Mouse (Mus musculus): Measurements from ENCODE around the gene Taok3.

Gene Taok3

DNA sequence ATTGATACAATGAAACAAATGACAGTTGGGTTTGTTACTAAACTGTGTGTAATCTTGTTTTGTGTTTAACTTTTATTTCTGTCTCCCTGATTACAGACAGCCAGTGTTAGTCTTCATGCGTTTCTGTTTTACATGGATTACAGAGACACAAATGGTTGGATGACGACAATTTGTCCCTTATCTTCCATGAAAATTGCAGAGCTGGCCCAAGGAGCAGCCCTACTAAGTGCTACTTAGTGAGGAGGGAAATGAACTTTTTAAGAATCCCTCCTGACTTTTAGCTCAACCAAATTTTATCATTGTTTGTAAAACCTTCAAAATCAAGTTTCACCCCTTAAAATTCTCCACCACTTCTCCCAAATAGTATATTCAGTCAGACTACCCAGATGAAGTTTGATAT lies 1.7 kb upstream of the Taok3 start:
- no peak for DNase-seq

DNA sequence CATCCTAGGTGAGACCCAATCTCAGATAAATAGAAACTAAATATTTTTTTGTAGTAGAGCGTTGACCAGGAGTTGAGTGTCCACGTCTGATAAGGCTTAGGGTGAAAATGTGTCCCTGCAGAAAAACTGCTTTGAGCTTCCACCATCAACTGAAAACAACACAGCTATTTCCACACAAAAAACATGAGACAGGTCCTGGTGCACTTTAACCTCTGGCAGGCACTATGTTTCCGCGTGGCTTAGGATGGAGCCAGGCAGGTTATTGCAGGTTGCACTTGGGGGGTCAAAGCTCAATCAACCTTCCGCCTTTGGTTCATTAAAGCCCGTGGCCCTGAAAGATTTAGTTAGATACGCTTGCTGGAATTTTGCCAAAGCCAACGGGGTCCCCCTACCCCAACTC lies 1.1 kb upstream of the Taok3 start:
- DNase-seq: peak; percentile 73

DNA sequence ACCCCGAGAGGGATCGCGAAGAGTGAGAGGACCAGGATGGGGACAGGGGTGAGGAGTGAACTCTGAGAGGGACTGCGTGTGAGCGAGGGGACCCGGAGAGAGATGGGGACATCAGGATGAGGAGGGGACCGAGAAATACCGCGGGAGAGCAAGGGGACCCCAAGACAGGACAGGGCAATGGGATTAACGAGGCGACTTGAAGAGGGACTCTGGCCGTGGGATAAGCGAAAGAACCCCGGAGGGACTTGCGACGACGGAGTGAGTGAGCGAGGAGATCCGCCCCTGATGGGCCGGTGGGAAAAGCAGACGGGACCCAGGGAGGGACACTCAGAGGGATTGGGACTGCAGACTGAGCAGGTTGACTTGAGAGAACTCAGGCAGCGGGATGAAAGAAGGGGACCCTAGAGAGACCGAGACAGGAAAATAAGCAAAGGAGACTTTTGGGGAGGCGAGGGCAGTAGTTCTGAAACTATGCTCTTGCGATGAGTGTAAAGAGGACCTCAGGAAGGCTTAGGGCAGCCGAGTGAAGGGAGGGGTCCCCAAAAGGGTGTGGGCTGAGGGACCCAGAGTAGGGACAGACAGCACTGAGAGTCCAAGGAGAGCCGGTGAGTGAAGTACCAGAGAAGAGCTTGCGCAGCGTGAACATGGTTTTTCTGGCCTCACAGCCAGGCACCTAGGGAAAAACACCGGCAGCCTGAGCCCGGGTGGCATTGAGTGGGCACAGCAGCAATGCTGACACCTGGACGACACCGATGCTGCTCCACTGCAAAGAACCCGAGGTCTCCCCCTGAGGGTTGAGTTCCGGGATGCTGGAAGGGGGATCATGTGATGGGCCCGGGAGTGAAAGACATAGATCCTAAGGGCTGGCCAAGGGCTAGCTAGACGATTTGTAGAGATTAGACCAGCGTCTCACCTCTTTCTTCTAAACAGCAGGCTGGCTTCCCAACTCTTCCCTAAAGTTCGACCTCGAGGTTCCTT lies 849 bp downstream of the Taok3 start:
- DNase-seq: no peak

DNA sequence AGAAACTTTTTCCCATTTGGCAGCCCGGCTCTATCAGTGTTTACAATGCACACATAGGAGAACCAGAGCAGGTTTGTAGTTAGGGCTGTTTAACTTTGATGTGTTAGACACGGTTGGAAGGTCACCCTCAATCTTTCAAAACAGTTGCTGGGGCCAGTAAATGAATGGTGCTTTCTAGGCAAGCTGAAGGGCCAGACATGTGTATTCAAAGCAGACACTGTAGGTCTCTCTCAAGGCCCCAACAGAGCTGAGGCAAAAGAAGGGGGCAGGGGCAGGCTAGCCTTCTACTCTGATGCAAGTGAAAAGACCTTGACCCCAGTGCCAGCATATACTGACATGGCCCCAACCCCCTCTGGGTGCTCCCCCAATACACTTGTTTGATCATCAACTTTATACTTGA lies 1.7 kb downstream of the Taok3 start:
- peak; percentile 29 for DNase-seq

DNA sequence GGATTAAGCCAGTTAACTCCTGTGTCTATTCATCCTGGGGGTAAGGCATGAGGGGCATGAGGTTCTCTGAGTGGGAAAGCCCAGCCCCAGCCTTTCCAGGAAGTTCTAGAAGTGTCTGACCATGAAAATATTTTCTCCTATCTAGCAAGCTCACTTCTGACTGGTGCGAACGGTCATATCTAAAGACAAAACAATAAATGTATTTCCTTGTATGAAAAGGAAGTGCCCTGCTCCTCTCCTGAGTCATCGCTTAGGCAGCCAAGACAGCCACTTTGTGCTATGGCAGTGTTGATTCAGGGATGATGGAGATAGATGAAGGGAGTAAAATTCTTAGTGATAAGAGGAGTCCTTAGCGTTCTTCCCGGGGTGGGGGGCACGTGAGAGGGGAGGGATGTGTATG lies 3.2 kb downstream of the Taok3 start:
- DNase-seq: no peak

DNA sequence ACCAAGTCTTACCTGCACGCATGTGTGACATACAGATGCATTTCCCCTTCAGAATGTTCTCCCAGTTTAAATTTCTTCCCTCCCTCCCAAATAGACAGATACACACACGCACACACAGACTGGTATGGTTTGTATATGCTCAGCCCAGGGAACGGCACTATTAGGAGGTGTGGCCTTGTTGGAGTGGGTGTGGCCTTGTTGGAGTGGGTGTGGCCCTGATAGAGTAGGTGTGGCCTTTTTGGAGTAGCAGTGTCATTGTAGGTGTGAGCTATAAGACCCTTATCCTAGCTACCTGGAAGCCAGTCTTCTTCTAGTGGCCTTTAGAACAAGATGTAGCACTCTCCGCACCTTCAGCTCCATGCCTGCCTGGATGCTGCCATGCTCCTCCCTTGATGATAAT lies 3.9 kb downstream of the Taok3 start:
- no peak for DNase-seq

DNA sequence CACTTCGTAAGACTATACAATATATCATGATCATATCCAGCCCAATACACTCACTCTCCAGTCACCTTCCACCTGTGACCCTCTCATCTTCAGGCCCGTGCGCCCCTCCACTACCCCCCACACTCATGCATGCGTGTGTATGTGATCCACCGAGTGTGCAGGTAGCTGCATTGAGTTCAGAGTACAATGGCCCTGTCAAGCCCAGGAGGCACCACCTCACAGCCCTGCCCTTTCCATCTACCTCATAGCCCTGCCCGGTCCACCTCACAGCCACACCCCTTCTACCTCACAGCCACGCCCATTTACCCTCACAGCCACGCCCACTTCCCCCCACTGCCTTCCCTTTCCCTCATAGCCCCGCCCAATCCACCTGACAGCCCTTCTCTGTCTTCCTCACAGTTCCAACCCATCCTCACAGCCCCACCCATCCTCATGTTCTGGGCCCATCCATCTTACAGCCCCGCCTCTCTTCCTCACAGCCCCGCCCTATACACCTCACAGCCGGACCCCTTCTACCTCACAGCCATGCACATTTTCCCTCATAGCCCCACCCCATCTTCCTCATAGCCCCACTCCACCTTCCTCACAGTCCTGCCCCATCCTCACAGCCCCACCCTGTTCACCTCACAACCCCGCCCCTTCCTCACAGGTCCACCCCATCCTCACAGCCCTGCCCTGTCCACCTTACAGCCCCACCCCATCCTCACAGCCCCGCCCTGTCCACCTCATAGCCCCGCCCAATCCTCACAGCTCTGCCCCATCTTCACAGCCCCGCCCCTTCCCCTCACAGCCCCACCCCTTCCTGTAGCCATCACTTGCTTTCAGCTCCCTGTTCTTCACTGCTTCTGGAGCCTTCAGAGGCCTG lies 5.8 kb downstream of the Taok3 start:
- DNase-seq: no peak

DNA sequence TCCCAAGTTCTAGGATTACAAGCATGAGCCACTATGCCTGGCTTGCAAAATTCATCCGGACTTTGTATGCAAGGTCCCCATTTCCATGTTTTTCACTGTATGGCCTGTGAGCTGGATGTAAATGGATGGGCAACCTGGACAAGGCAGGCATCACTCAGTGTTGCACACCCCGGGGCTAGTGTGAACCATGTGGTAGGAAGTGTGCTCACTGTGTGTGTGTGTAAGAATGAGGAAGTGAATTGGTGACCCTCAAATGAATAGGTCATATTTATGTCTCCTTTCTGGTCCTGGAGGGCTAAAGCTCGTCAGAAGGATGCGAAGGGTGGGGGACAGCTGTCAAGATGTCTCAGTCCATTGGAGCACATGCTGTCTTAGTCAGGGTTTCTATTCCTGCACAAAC lies 7.1 kb downstream of the Taok3 start:
- no peak for DNase-seq

DNA sequence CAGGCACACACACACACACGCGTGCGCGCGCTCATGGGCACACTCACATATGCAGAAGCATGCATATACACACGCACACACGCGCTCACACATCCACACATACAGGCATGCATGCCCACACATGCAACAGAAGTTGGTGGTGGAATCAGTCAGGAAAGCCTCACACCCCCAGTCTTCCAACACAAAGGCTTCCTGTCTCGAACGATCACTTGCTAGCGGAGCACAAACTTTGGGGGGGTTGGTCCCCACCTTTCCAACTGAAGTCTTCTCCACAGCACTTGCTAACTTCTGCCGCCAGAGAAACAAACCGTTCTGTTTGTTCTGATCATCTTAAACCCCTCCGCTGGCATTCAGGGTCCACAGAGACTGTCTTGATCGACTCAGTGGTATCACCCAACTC lies 10.8 kb downstream of the Taok3 start:
- no peak for DNase-seq

DNA sequence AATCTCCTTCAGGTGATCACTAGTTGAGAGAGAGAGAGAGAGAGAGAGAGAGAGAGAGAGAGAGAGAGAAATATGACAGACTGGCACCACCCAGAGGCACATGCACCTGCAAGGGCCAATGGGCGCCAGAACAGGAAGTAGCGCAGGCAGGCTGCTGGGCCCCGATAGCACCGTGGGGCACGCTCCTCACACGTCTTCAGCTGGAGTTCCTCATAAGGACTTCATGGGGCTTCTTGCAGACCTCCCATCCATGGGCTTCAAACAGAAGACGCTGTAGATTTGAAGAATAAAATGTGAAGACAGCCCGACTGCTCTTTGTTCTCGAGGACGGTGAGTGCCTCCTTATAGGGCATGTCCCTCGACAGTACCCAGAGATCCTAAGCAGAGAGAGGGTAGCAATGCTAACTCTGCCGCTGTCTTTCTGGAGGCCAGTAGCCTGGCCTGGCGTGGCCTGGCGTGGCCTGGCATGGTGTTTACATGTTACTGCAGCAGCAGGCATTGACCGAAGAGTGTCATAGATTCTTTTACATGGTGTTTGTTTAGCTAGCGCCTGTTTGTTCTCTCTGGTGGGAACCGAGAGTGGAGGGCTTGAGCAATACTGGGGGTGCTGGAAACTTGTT lies 13.6 kb downstream of the Taok3 start:
- no peak for DNase-seq

DNA sequence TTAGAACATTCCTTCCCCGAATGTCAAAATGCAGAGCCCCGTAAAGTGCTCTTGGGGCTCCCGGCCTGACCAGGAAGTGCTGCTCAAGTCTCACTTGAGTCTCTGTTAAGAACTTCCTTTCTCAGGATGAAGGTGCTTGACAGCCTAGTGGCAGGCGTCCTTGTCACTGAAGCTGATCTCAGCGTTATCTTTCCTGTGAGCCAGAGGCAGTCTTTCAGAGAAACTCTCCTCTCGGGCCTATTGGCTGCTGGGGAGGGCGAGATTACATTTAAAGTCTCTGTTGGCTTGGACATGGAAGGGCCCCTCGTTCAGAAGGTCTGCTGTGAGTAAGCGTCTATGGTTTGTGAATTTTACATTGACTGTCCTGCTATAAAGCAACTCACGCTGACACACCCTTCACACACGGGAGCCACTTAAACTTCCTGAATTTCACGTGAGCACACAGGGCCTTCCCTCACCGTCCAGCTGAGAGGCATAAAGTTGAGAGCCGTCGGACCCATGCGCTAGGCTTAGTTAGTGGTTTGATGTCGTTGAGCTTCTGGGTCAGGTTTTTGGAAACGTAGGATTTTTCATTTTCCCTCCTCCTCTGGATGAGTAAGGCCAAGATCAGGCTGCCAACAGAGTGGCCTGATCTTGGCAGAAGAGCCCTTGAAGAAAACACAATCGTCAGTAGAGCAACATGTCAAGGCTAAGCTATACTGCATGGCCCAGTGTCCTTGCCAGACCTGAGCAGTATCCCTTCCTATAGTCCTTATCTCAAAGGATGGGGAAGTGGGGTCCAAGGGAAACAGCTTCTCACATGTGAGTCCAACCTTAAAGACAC lies 14.3 kb downstream of the Taok3 start:
- DNase-seq: no peak

DNA sequence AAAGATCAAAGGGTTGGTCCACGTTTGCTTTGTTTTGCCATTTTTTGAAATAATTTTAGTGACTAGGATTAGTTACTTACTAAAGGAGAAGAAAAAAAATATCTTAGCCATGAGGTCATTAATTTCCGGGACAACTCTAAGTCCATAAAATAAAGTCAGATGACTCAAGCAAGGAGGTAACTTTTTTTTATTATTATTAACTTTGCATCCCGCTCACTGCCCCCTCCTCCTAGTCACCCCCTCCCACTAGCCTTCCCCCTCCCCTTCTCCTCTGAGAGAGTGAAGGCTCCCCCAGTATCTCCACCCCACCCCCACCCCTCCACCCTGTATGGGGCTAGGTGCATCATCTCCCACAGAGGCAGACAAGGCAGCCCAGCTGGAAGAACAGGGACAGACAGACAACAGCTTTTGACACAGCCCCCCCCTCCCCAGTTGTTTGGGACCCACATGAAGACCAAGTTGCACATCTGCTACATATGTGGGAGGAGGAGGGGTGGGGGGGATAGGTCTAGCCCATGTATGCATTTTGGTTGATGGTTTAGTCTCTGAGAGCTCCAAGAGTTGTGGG lies 15.0 kb downstream of the Taok3 start:
- no peak for DNase-seq

DNA sequence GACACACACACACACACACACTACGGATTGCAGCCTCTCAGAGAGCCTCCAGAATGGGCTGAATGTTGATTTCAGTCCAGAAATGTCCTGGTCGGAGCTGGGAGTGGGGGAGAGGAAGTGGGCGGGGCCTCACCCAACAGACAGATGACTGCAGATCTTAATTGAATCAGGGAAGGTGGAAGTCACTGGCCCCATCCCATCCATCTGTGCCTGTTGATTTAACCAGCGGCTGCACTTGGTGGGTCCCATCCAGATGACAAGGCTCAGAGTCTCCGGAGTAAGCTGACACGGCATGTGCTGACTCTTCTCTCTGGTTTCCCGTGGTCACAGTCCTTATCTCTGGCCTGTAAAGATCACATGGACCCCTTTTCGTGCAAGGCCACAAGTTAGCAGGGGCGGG lies 15.9 kb downstream of the Taok3 start:
- peak; percentile 77 for DNase-seq

DNA sequence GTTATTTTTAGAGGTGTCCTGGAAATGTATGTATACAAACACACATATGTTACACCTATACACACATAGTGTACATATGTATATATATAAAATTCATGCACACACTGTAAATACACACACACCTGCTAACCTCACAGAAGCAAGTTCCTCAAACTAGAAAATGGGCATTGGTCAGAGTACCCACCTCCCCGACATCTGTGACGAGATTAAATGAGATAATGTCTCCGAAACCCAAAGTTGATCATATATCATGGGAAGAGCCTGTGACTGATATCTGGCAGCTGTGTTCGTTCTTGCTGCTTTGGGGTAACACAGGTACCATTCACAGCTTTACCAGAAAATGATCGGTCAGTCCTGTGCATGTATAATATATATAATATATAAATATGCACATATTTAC lies 16.6 kb downstream of the Taok3 start:
- no peak for DNase-seq

DNA sequence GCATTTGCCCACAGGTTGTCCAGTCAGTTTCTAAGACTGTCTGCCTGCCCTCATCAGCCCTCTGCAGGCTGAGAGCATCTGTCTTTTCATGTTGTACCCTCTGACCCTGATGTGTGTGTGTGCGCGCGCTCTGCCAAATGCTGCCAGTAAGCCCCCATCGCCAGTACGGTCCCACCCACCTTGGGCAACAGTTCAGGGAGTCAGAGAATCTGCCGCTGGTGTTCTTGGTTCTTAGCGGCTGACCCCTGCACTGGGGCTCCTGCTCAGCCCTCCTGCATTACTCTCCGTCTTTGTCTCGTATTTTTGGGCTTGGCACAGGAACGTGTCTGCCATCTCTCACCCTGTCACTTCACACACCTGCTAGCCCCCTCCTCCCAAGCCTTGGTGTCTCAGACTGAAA lies 17.1 kb downstream of the Taok3 start:
- DNase-seq: no peak

DNA sequence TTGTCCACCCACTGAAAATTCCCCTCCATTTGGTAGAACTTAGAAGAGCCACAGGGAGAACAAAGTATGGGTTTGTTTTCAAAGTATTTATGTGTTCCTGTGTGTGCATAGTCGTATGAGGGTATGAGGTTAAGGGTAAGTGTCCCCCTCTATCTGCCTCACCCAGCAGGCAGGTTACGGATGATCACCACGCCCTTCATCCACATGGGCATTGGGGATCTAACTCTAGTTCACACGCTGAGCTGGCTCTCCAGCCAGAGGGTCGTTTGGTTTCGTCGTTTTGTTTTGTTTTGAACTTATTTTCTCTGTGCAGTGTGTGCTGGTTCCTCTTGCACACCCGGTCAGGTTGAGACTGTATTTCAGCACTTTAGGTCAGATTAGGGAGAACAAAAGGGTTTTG lies 17.7 kb downstream of the Taok3 start:
- DNase-seq: no peak

DNA sequence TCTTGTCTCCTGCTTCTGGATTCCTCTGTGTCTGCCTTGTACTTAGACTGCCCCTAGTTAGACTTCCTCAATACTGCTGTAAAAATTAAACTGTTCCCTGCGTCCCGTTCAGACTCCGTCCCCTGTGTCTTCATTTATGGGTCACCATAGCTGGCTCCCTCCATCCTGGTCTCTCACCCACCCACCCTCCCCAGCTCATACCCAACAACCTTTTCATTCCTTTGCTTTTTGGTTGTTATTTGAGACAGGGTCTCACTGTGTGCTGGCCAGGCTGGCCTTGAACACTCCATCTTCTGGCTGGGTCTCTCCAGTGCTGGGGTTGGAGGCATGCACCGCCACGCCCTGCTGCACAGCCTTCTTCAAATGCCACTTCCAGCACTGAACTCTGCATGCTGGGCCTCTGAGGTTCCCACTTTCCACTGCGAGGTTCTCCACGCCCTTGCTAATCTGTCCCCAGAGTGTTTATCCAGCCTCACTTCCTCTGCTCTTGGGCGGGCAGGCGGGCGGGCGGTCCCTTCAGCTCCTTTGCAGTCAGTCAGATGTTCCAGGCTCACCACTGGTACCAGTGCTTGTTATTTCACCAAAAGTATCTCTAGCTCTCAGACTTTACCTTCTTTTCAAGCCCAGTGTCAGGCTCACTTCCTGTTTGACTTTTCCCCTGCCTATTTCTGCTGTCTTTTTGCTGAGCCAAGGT lies 18.5 kb downstream of the Taok3 start:
- peak; percentile 23 for DNase-seq

DNA sequence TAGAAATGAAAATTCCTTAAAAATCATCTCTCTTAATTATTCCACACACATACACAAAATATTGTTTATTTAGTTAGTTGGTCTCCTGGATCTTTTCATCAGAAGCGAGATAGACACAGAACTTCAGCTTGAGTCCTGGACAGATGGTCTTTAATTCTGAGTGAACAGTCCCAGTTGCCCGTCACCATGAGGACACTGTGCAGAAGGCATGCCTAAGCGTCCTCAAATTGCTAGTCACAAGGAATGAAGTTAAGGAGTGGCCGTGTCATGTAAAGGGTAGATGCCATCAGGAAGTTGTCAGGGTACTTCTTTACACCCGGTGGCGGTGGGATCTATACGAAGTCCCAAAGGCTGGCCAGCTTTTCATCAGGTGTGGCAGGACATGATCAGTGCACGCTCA lies 19.9 kb downstream of the Taok3 start:
- no peak for DNase-seq

DNA sequence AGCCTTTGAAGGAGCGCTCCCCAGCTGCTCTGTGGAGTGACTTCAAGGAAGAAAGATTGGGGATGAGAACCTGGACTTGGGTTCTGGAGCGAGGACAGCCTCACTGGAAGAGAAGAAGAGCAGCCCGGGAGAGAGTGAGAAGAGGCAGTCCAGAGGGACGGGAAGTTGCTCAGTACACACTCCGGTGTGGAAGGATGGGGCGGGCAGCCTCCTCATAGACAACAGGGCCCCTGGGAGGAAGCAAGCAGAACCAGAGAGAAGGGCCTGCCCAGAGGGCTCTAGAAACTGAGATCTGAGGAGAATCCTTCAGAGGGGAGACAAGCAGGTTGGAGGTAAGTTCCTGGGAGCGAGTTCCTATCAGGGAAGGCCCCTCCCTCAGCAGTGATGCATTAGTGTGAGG lies 20.4 kb downstream of the Taok3 start:
- no peak for DNase-seq

DNA sequence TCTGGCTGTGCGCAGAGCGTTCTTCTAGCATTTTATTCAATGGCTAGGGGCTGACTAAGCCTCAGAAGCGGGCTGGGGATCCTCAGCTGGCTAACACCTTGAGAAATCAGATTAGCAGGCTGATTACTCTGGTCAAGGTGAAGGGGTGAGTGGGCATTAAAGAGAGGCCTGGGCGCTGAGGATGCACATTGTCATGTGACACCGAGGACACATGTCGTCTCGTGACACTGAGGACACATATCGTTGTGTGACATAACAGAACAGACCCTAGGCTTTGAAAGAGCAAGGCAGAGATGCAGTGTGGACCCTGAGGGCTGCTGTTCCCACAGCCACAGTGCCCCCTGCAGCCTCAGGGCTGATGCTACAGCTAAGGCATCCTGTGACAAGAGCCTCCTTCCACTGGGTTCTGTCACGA lies 23.8 kb downstream of the Taok3 start:
- DNase-seq: peak; percentile 36

DNA sequence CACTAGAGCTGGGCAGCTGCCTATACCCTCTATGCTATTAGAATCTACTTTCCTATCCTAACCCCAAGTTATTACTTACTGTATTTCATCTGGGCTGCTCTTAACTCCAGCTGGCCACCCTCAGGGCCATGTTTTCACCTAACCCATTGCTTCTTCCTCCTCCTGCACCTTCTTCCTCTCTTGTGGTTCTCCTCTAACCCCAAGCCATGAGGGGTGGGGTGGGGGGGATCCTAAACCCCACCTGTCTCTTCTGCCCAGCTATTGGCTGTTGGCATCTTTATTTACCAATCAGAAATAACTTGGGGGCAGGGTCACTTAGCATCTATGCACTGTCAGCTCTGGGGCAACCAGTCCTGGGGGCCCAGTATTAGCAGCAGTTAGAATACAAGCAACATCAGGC lies 26.2 kb downstream of the Taok3 start:
- DNase-seq: no peak
